Mouse (Mus musculus) kidney, adult 2 months (tissue): ENCODE measurements around the gene Jag2.

ENCODE experiments used
- CTCF ChIP-seq: fragments of 200-500 bp; conservative IDR thresholded peaks from 2 replicates; pipeline ENCODE4 v1.5.1; 2011; ENCODE audit warnings: low read depth, mild to moderate bottlenecking, control low read depth, low read length, moderate library complexity, mixed read lengths; ENCODE audit not compliant: insufficient read depth, insufficient read length
- POLR2A ChIP-seq: fragments of 200-500 bp; IDR thresholded peaks from one replicate; pipeline ENCODE4 v1.6.1; 2011; ENCODE audit warnings: low read depth, low read length, control low read depth

DNA sequence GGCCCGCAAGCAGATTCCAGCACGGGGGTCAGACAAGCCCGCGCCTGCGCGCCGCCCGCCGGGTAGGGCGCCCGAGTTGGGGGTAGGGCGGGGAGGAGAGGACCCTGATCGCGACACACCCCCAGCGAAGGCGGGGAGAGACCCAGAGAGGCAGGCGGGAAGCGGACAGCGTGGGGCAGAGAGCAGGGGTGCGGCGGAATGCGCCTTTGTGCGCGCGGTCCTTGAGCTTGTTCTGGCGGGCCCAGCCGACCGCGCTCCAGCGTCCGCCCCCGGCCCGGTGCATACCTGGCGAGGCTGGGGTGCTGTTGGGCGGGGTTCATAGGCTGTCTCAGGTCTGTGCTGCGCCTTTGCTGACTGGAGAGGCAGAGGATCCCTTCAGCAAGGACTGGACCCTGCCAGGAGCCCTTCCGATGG lies 52.0 kb downstream of the Jag2 start:
- TF ChIP-seq CTCF = no peak
- no peak for TF ChIP-seq POLR2A
